Mouse (Mus musculus) liver, postnatal 0 days (tissue): Measurements from ENCODE around the gene Dcaf17. TPM values are rescaled to one million over a fixed set of nuclear protein-coding genes. Genes with fewer than 3 reads are reported as not detected.

Source experiments
- ATAC-seq: fragments of 200-750 bp; cut with Nextera tagmentation; 2 replicates; pipeline ENCODE4 v1.8.0; 2017; ENCODE audit warnings: mild to moderate bottlenecking, moderate library complexity
- DNase-seq: peaks from one replicate; pipeline ENCODE4 v3.0.0-alpha.2; 2016
- H3K27ac ChIP-seq: fragments of 300-500 bp; sonication (generic); 2 replicates; pipeline ENCODE4 v1.5.1; 2014; ENCODE audit warnings: antibody characterized with exemption, moderate library complexity, mild to moderate bottlenecking, low read depth
- H3K27me3 ChIP-seq: fragments of 300-500 bp; sonication (generic); 2 replicates; pipeline ENCODE4 v1.6.1; 2014; ENCODE audit warnings: low read length, control low read depth, mixed read lengths; ENCODE audit not compliant: insufficient read depth
- H3K36me3 ChIP-seq: fragments of 300-500 bp; sonication (generic); replicated peaks from 2 replicates; pipeline ENCODE4 v1.6.1; 2014; ENCODE audit warnings: mild to moderate bottlenecking, control low read depth, low read length, moderate library complexity, mixed read lengths; ENCODE audit not compliant: insufficient read depth
- H3K4me1 ChIP-seq: fragments of 300-500 bp; sonication (generic); 2 replicates; pipeline ENCODE4 v1.6.1; 2014; ENCODE audit warnings: antibody characterized with exemption, mild to moderate bottlenecking, control low read depth; ENCODE audit not compliant: insufficient read depth
- H3K4me2 ChIP-seq: fragments of 300-500 bp; sonication (generic); 2 replicates; pipeline ENCODE4 v1.6.1; 2014; ENCODE audit warnings: low read depth, mild to moderate bottlenecking, low read length, moderate library complexity, mixed read lengths
- H3K4me3 ChIP-seq: fragments of 300-500 bp; sonication (generic); 2 replicates; pipeline ENCODE4 v1.5.1; 2014; ENCODE audit warnings: low read depth, low read length
- H3K9ac ChIP-seq: fragments of 300-500 bp; sonication (generic); replicated peaks from 2 replicates; pipeline ENCODE4 v1.6.1; 2014; ENCODE audit warnings: mild to moderate bottlenecking, moderate library complexity
- H3K9me3 ChIP-seq: fragments of 300-500 bp; sonication (generic); 2 replicates; pipeline ENCODE4 v1.6.1; 2016; ENCODE audit warnings: mild to moderate bottlenecking, control low read depth, low read length, mixed read lengths
- CTCF ChIP-seq: sonication (generic); IDR thresholded peaks from 2 replicates; pipeline ENCODE4 v1.5.1; 2016; ENCODE audit warnings: antibody characterized with exemption, low read depth
- EP300 ChIP-seq: IDR thresholded peaks from 2 replicates; pipeline ENCODE4 v1.6.1; 2016; ENCODE audit warnings: antibody characterized with exemption, low read depth, mild to moderate bottlenecking
- WGBS: fragments of 180-500 bp; shearing (Covaris S2); extraction: QIAGEN DNeasy Blood & Tissue Kit; methylation state at CpG from one replicate; pipeline ENCODE4 v1.1.7; 2014; ENCODE audit not compliant: insufficient replicate concordance; 5-methylcytosine and 5-hydroxymethylcytosine counted together
- polyA plus RNA-seq: library from polyadenylated mRNA; unstranded; fragments of >200 nt; fragmentation: Nextera tagmentation; extraction: Ambion mirVana; gene quantifications from 2 replicates; pipeline ENCODE4 v1.2.1, GENCODE M21; 2015

The Dcaf17 gene
- polyA plus RNA-seq, 1 experiment from 2014 or later = 11.8 TPM

GRCm38 (mm10) chr2:71134836-71135235, 79.7 kb downstream of the Dcaf17 start:
- H3K4me1 ChIP-seq = no peaks in the 10 kb centered on the region
- no peak overlapping the region for H3K9ac ChIP-seq
- TF ChIP-seq EP300 (no peak), CTCF (no peak)
- DNase-seq (no peak), ATAC-seq (no peak)
- WGBS = 53% methylated on average over 5 of the region's 5 CpGs
- no peak overlapping the region for H3K4me2 ChIP-seq
- H3K4me3 ChIP-seq = no peak overlapping the region
- H3K9me3 ChIP-seq = no peaks in the 10 kb centered on the region
- no peaks in the 10 kb centered on the region for H3K27me3 ChIP-seq
- 0 out of 2 replicates have a peak, but pooled peaks cover 3% of the 10 kb centered on the region for H3K36me3 ChIP-seq
- H3K27ac ChIP-seq = no peak overlapping the region

DNA sequence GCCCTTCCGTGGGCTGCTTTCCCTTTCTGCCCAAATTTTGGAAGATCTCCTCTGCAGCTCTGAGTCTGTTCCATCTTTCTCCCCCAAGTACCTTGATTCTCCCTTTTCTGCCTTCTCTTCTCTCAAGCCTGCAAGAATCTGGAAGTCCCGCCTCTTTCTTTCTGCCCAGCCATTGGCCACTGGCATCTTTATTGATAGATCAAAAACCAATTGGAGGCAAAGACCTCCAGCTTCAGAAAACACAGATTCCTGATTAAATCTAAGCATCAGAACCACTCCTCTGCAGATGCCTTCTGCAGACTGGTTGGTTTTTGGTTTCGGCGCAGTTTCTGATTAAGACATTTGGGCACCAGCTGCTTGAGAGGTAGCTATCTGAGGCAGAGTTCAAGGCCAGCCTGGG, 85.5 kb downstream of the Dcaf17 start:
- ATAC-seq (no peak), DNase-seq (no peak)
- Histone ChIP-seq H3K4me1 (no peaks in the 10 kb centered on the region), H3K9me3 (no peaks in the 10 kb centered on the region), H3K4me2 (no peak overlapping the region), H3K27ac (no peak overlapping the region), H3K36me3 (0 out of 2 replicates have a peak, but pooled peaks cover 3% of the 10 kb centered on the region), H3K9ac (no peak overlapping the region), H3K27me3 (no peaks in the 10 kb centered on the region), H3K4me3 (no peak overlapping the region)
- WGBS = 66% methylated on average over 4 of the region's 4 CpGs
- TF ChIP-seq CTCF (no peak), EP300 (no peak)

DNA sequence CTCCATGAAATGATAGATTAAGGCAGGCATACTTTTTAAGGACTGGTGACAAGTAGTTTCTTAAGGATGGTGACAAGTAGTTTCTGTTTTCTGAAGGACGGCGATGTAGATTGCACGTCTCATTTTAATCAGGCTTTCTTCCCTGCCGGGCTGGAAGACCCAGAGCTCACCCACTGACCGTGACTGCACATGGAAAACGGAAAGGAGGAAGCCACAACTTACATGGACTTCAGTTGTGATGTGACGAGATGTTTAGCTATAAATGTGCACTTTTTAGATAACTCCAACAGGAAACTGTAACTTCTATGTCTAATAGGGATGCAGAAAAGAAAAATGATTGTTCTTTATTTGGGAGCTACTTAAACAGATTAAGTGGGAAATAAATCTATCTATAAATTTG, 87.3 kb downstream of the Dcaf17 start:
- H3K27me3 ChIP-seq = no peaks in the 10 kb centered on the region
- ATAC-seq (no peak), DNase-seq (no peak)
- no peaks in the 10 kb centered on the region for H3K9me3 ChIP-seq
- no peak overlapping the region for H3K9ac ChIP-seq
- H3K27ac ChIP-seq = no peak overlapping the region
- 0 out of 2 replicates have a peak, but pooled peaks cover 3% of the 10 kb centered on the region for H3K36me3 ChIP-seq
- H3K4me1 ChIP-seq = peaks cover 8% of the 10 kb centered on the region; the same call in 1 of the 2 replicates
- H3K4me3 ChIP-seq = no peak overlapping the region
- no peak for TF ChIP-seq CTCF
- 32% methylated on average over 7 of the region's 7 CpGs for WGBS
- no peak overlapping the region for H3K4me2 ChIP-seq

DNA sequence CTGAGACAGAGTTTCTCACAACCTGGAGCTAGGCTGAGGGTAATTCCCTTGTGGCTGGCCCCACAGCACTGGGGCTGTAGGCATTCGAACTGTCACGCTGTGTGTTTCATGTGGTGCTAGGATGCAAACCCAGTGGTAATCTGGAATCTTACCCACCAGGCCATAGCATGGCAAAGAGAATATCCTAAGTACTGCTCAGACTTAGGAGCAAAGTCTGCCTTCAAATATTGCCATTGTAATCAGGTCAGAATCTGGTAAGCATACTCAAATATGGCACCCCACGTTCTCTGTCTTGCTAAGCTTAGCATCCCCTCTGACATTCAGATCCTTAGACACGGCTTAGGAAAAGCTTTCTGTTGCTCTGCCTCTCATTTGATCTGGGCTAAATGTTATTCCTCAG, 90.7 kb downstream of the Dcaf17 start:
- no peak for DNase-seq
- Histone ChIP-seq H3K4me1 (peaks cover 8% of the 10 kb centered on the region; the same call in 1 of the 2 replicates), H3K4me3 (no peak overlapping the region), H3K4me2 (no peak overlapping the region), H3K9me3 (no peaks in the 10 kb centered on the region), H3K27ac (no peak overlapping the region), H3K36me3 (no peaks in the 10 kb centered on the region), H3K9ac (no peak overlapping the region), H3K27me3 (no peaks in the 10 kb centered on the region)
- no peak for TF ChIP-seq EP300
- WGBS = 57% methylated on average over 4 of the region's 4 CpGs
- ATAC-seq = peak; percentile 12; the same call in 1 of the 2 replicates

GRCm38 (mm10) chr2:71146266-71146665, 91.1 kb downstream of the Dcaf17 start:
- Histone ChIP-seq H3K4me3 (no peak overlapping the region), H3K36me3 (no peaks in the 10 kb centered on the region), H3K27me3 (no peaks in the 10 kb centered on the region), H3K27ac (no peak overlapping the region), H3K9ac (no peak overlapping the region), H3K4me1 (peaks cover 8% of the 10 kb centered on the region; the same call in 1 of the 2 replicates), H3K4me2 (no peak overlapping the region), H3K9me3 (no peaks in the 10 kb centered on the region)
- TF ChIP-seq EP300 (no peak), CTCF (no peak)
- ATAC-seq (peak; percentile 90), DNase-seq (peak; percentile 21)
- 29% methylated on average over 3 of the region's 3 CpGs for WGBS

DNA sequence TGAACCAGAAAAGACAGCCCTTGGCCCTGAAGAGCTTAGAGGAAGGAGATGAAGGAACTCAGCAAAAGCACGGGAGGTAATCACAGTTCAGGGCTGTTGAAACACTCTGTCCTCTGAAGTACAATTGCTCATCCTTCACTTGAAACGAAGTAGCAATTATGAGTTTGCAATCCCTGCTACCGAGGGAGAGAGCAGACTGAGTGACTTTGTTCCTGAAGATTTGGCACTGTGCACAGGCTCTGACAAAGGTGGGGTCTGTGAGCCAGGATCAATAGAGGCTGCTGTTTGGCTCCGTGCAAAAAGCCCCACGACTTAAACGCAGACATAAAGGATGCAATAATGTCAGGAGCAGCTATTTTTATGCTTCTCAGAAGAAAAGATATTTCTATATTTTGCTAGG, 92.7 kb downstream of the Dcaf17 start:
- no peak overlapping the region for H3K4me3 ChIP-seq
- no peak overlapping the region for H3K27ac ChIP-seq
- H3K9me3 ChIP-seq = no peaks in the 10 kb centered on the region
- ATAC-seq = no peak
- DNase-seq = no peak
- no peak for TF ChIP-seq CTCF
- no peak for TF ChIP-seq EP300
- no peaks in the 10 kb centered on the region for H3K27me3 ChIP-seq
- no peak overlapping the region for H3K4me2 ChIP-seq
- H3K4me1 ChIP-seq = peaks cover 8% of the 10 kb centered on the region; the same call in 1 of the 2 replicates
- no peak overlapping the region for H3K9ac ChIP-seq
- 48% methylated on average over 6 of the region's 6 CpGs for WGBS
- H3K36me3 ChIP-seq = no peaks in the 10 kb centered on the region

Other genes with a start within 250 kb of the Dcaf17 start
- gene Tlk1, start 229.6 kb upstream of the Dcaf17 start, polyA plus RNA-seq = 23.2 and 25.3 TPM in 2 replicates
- gene Mettl8, start 255 bp downstream of the Dcaf17 start, polyA plus RNA-seq = 3.8 and 4.0 TPM in 2 replicates
- gene Cybrd1, start 62.6 kb downstream of the Dcaf17 start, polyA plus RNA-seq = 0.20 and 0.22 TPM in 2 replicates
- gene Dync1i2, start 156.4 kb downstream of the Dcaf17 start, polyA plus RNA-seq = 20.9 and 21.5 TPM in 2 replicates